Mouse (Mus musculus) heart, adult 2 months (tissue): Measurements from ENCODE around the gene Bpifb9a.

ENCODE experiments used
- CTCF ChIP-seq: fragments of 200-600 bp; IDR thresholded peaks from 2 replicates; pipeline ENCODE4 v1.8.1; 2022; ENCODE audit warnings: antibody characterized with exemption, mild to moderate bottlenecking, moderate library complexity
- POLR2A ChIP-seq: fragments of 200-500 bp; IDR thresholded peaks from 2 replicates; pipeline ENCODE4 v1.6.1; 2011; ENCODE audit warnings: mild to moderate bottlenecking, low read depth, low read length, control low read depth; ENCODE audit not compliant: insufficient read depth

- TF ChIP-seq POLR2A (no peak), CTCF (no peak)
Measured at GRCm38 (mm10) chr2:154211121-154211520, 46.5 kb upstream of the Bpifb9a start.
